Mouse (Mus musculus) liver, embryonic 12.5 days (tissue): ENCODE data around the gene Csnk2a2. TPM values are rescaled to one million over a fixed set of nuclear protein-coding genes. Genes with fewer than 3 reads are reported as not detected.

Source experiments
- ATAC-seq: fragments of 200-750 bp; cut with Nextera tagmentation; 2 replicates; pipeline ENCODE4 v1.8.0; 2017; ENCODE audit warnings: moderate number of reproducible peaks, mild to moderate bottlenecking, moderate library complexity
- H3K27ac ChIP-seq: fragments of 300-500 bp; sonication (generic); 2 replicates; pipeline ENCODE4 v1.5.1; 2016; ENCODE audit warnings: mild to moderate bottlenecking
- H3K27me3 ChIP-seq: fragments of 300-500 bp; sonication (generic); replicated peaks from 2 replicates; pipeline ENCODE4 v1.6.1; 2016; ENCODE audit warnings: mild to moderate bottlenecking, moderate library complexity
- H3K36me3 ChIP-seq: fragments of 300-500 bp; sonication (generic); 2 replicates; pipeline ENCODE4 v1.6.1; 2016; ENCODE audit warnings: mild to moderate bottlenecking, moderate library complexity
- H3K4me1 ChIP-seq: fragments of 300-500 bp; sonication (generic); 2 replicates; pipeline ENCODE4 v1.6.1; 2016
- H3K4me2 ChIP-seq: fragments of 300-500 bp; sonication (generic); 2 replicates; pipeline ENCODE4 v1.6.1; 2016; ENCODE audit warnings: mild to moderate bottlenecking, moderate library complexity
- H3K4me3 ChIP-seq: fragments of 300-500 bp; sonication (generic); 2 replicates; pipeline ENCODE4 v1.5.1; 2016; ENCODE audit warnings: mild to moderate bottlenecking, moderate library complexity
- H3K9ac ChIP-seq: fragments of 300-500 bp; sonication (generic); 2 replicates; pipeline ENCODE4 v1.6.1; 2016; ENCODE audit warnings: mild to moderate bottlenecking, moderate library complexity
- H3K9me3 ChIP-seq: fragments of 300-500 bp; sonication (generic); replicated peaks from 2 replicates; pipeline ENCODE4 v1.6.1; 2016; ENCODE audit warnings: mild to moderate bottlenecking, moderate library complexity
- WGBS: fragments of 180-500 bp; shearing (Covaris S2); methylation state at CpG from one replicate; pipeline ENCODE4 v1.1.7; 2016; ENCODE audit not compliant: insufficient replicate concordance; 5-methylcytosine and 5-hydroxymethylcytosine counted together
- polyA plus RNA-seq: library from polyadenylated mRNA; unstranded; fragments of >200 nt; fragmentation: Nextera tagmentation; extraction: Ambion mirVana; gene quantifications from 2 replicates; pipeline ENCODE4 v1.2.1, GENCODE M21; 2016

Gene Csnk2a2
- polyA plus RNA-seq, 1 experiment from 2014 or later = 7.2 TPM

DNA sequence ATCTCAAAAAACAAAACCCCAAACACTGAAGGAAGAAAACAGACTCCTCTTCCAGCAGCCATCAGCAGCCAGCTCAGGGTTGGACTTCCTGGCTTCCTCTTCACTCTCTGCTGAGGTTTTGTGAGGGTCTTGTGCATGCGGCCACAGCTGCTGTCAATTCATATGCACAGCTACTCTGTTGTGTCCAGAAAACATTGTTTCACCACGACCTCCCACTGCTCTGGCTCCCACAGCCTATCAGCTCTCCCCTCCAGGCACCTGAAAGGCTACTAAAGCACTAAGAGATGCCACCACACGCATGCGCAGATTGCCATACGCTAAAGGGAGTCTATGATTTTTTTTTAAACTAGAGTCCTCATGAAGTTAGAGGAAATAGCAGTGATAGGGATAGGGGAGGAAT lies 15.0 kb upstream of the Csnk2a2 start:
- Histone ChIP-seq H3K27me3 (0 out of 2 replicates have a peak, but pooled peaks cover 5% of the 10 kb centered on the region), H3K4me3 (no peak overlapping the region), H3K9ac (no peak overlapping the region), H3K27ac (no peak overlapping the region), H3K4me1 (no peaks in the 10 kb centered on the region), H3K4me2 (no peak overlapping the region), H3K36me3 (no peaks in the 10 kb centered on the region), H3K9me3 (no peaks in the 10 kb centered on the region)
- no peak for ATAC-seq
- 61% methylated on average over 5 of the region's 5 CpGs for WGBS

- no peak overlapping the region for H3K9ac ChIP-seq
- H3K9me3 ChIP-seq = no peaks in the 10 kb centered on the region
- no peak for ATAC-seq
- no peak overlapping the region for H3K4me2 ChIP-seq
- WGBS = 74% methylated on average over 7 of the region's 7 CpGs
- H3K4me3 ChIP-seq = no peak overlapping the region
- H3K4me1 ChIP-seq = no peaks in the 10 kb centered on the region
- H3K27ac ChIP-seq = no peak overlapping the region
- H3K27me3 ChIP-seq = peaks cover 8% of the 10 kb centered on the region; the same call in 1 of the 2 replicates
- H3K36me3 ChIP-seq = no peaks in the 10 kb centered on the region
Measured at GRCm38 (mm10) chr8:95502431-95502830, 12.6 kb upstream of the Csnk2a2 start.

DNA sequence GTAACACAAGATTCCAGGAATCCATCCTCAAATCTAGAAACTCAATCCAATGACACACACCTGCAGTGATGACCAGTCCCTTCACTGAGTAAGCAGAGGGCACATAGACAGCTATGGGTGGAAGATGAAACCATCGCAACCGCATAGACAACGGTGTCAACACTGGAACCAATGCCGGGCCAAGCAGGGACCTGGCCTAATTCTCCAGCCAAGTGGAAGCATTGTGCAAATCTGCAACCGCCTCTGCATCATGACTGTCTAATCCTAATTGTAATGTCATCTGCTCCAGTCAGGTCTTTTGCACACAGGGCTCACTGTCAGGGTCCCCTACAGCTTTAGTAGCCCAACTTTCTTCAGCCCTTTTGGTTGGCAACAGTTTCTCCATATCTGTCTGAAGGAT lies 10.6 kb upstream of the Csnk2a2 start:
- Histone ChIP-seq H3K4me2 (no peak overlapping the region), H3K27me3 (peaks cover 14% of the 10 kb centered on the region), H3K9me3 (no peaks in the 10 kb centered on the region), H3K36me3 (no peaks in the 10 kb centered on the region), H3K27ac (no peak overlapping the region), H3K9ac (no peak overlapping the region), H3K4me3 (no peak overlapping the region), H3K4me1 (no peaks in the 10 kb centered on the region)
- 86% methylated on average over 5 of the region's 5 CpGs for WGBS
- no peak for ATAC-seq

DNA sequence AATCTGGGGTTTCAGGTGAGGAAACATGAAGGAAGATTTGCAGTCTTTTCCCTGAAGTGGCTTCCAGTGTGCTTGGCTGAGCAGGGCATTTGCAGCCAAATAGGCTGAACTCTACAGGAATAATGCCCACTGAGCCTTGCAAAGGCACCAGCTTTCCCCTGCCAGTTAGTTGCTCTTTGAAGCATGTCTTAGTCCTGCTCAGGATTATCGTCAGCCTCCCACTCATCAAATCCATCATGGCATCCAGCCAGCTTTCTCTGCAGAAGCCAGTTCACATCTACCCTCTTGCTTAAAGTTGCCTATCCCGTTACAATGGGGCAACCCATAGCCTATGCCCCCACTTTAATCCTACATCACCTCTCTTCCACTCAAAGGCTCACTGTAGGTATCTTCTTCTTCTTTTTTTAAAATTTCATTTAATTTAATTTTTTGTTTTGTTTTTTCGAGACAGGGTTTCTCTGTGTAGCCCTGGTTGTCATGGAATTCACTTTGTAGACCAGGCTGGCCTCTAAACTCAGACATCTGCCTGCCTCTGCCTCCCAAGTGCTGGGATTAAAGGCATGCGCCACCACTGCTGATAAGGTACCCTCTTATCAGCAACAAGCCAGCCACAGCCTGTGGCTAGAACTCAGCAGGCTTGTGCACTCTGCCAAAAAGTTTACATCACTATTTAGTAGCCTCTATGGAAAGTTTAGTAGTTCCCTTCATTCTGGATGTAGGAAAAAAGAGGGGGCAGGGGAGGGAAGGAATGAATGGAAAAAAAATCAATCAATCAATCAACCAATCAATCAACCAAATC lies 9.6 kb upstream of the Csnk2a2 start:
- H3K9ac ChIP-seq = no peak overlapping the region
- H3K27ac ChIP-seq = no peak overlapping the region
- 61% methylated on average over 4 of the region's 4 CpGs for WGBS
- no peaks in the 10 kb centered on the region for H3K4me1 ChIP-seq
- no peaks in the 10 kb centered on the region for H3K36me3 ChIP-seq
- H3K4me3 ChIP-seq = no peak overlapping the region
- peaks cover 15% of the 10 kb centered on the region for H3K27me3 ChIP-seq
- H3K4me2 ChIP-seq = no peak overlapping the region
- no peak for ATAC-seq
- no peaks in the 10 kb centered on the region for H3K9me3 ChIP-seq

- ATAC-seq = no peak
- Histone ChIP-seq H3K27me3 (peaks cover 18% of the 10 kb centered on the region), H3K27ac (no peak overlapping the region), H3K36me3 (no peaks in the 10 kb centered on the region), H3K4me3 (no peak overlapping the region), H3K4me2 (no peak overlapping the region), H3K4me1 (no peaks in the 10 kb centered on the region), H3K9me3 (no peaks in the 10 kb centered on the region), H3K9ac (no peak overlapping the region)
- 68% methylated on average over 3 of the region's 3 CpGs for WGBS
Measured at GRCm38 (mm10) chr8:95497821-95498220, 8.0 kb upstream of the Csnk2a2 start.

GRCm38 (mm10) chr8:95496420-95496819 lies 6.6 kb upstream of the Csnk2a2 start:
- Histone ChIP-seq H3K36me3 (no peaks in the 10 kb centered on the region), H3K9me3 (no peaks in the 10 kb centered on the region), H3K27ac (no peak overlapping the region), H3K4me1 (no peaks in the 10 kb centered on the region), H3K9ac (no peak overlapping the region), H3K4me2 (no peak overlapping the region), H3K27me3 (peaks cover 18% of the 10 kb centered on the region), H3K4me3 (no peak overlapping the region)
- WGBS = 41% methylated on average over 3 of the region's 3 CpGs
- no peak for ATAC-seq

- no peak overlapping the region for H3K9ac ChIP-seq
- H3K9me3 ChIP-seq = no peaks in the 10 kb centered on the region
- no peaks in the 10 kb centered on the region for H3K4me1 ChIP-seq
- no peaks in the 10 kb centered on the region for H3K36me3 ChIP-seq
- 66% methylated on average over 6 of the region's 6 CpGs for WGBS
- no peak overlapping the region for H3K27ac ChIP-seq
- no peak for ATAC-seq
- H3K4me3 ChIP-seq = no peak overlapping the region
- H3K4me2 ChIP-seq = no peak overlapping the region
- H3K27me3 ChIP-seq = peaks cover 18% of the 10 kb centered on the region
Measured at GRCm38 (mm10) chr8:95495444-95495843, 5.6 kb upstream of the Csnk2a2 start.

- peaks cover 3% of the 10 kb centered on the region for H3K36me3 ChIP-seq
- WGBS = 64% methylated on average over 4 of the region's 4 CpGs
- H3K9ac ChIP-seq = no peak overlapping the region
- no peak overlapping the region for H3K27ac ChIP-seq
- H3K4me2 ChIP-seq = no peak overlapping the region
- H3K4me3 ChIP-seq = no peak overlapping the region
- H3K27me3 ChIP-seq = peaks cover 12% of the 10 kb centered on the region; the same call in 1 of the 2 replicates
- H3K9me3 ChIP-seq = no peaks in the 10 kb centered on the region
- ATAC-seq = no peak
- H3K4me1 ChIP-seq = peaks cover 14% of the 10 kb centered on the region
Measured at GRCm38 (mm10) chr8:95492057-95492456, 2.2 kb upstream of the Csnk2a2 start.

DNA sequence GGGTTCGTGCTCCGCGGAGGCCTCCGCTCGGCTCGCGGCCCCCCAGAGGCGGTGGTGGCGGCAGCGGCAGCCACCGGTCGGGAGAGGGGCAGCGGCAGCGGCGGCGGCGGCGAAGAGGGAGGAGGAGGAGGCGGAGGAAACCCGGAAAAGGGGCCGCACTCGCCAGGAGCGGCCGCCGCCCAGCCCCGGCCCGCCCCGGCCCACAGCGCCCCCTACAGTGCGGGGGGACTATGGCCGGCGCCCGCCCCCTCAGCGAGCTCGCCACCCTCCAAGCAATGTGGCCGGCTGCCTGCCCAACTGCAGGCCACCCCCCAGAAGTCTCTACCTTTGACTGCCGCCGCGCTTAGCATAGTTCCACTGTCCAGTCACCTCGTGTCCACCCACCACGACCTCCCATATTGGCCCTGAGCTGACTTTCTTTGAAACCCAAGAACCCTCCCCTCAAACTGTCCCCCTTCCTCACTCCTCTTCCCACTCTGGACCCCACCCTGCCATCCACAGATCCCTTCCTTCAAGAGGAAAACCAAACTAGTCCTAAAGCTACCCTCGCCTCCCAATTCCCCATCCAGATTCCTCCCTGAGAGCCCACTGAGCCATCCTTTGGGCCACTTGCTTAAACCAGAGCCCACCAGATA lies 1.0 kb downstream of the Csnk2a2 start:
- Histone ChIP-seq H3K27me3 (no peaks in the 10 kb centered on the region), H3K9me3 (no peaks in the 10 kb centered on the region), H3K27ac (peak overlapping the region; percentile 74; the same call in 1 of the 2 replicates), H3K4me2 (peak overlapping the region; percentile 61), H3K4me1 (peaks cover 26% of the 10 kb centered on the region), H3K9ac (peak overlapping the region; percentile 90), H3K4me3 (peak overlapping the region; percentile 91), H3K36me3 (peaks cover 36% of the 10 kb centered on the region)
- ATAC-seq = peak; percentile 91
- WGBS = under 1% methylated on average over 22 of the region's 42 CpGs

GRCm38 (mm10) chr8:95487800-95488697 lies 1.8 kb downstream of the Csnk2a2 start:
- Histone ChIP-seq H3K4me3 (peak overlapping the region; percentile 91), H3K36me3 (peaks cover 43% of the 10 kb centered on the region), H3K27me3 (no peaks in the 10 kb centered on the region), H3K9me3 (no peaks in the 10 kb centered on the region), H3K27ac (peak overlapping the region; percentile 74), H3K4me2 (peak overlapping the region; percentile 96), H3K9ac (peak overlapping the region; percentile 95), H3K4me1 (peaks cover 26% of the 10 kb centered on the region)
- WGBS = under 1% methylated on average over 49 of the region's 95 CpGs
- ATAC-seq = peak; percentile 36; the same call in 1 of the 2 replicates

GRCm38 (mm10) chr8:95470008-95470407 lies 19.8 kb downstream of the Csnk2a2 start:
- Histone ChIP-seq H3K36me3 (peaks cover 90% of the 10 kb centered on the region), H3K4me3 (no peak overlapping the region), H3K27ac (no peak overlapping the region), H3K9me3 (no peaks in the 10 kb centered on the region), H3K9ac (no peak overlapping the region), H3K4me2 (no peak overlapping the region), H3K27me3 (no peaks in the 10 kb centered on the region), H3K4me1 (peaks cover 6% of the 10 kb centered on the region; the same call in 1 of the 2 replicates)
- WGBS = 90% methylated on average over 4 of the region's 4 CpGs
- no peak for ATAC-seq
